Mouse (Mus musculus) heart, postnatal 25 days (tissue): ENCODE results near the gene Gm49711. TPM values are rescaled to one million over a fixed set of nuclear protein-coding genes. Genes with fewer than 3 reads are reported as not detected.

Source experiments
- DNase-seq: peaks from one replicate; pipeline ENCODE4 v3.0.0; 2022; ENCODE audit warnings: low spot score
- intact Hi-C: fragments of 180-260 bp; cut with DNase I; formaldehyde crosslinking; loops from one replicate; pipeline ENCODE4 v1.15.1; 2025
- total RNA-seq, 2 experiments: library from RNA; stranded (reverse); gene quantifications; 2 replicates each; pipeline ENCODE4 v1.2.3; 2021

The Gm49711 gene
- not detected for total RNA-seq

GRCm38 (mm10) chr16:92057852-92058643 lies at the start of gene Gm49711, which contains the start of the genes Mrps6 and Slc5a3:
Gene Gm49711, plus strand, starts transcription at chr16:92058316.
Gene Mrps6, plus strand, starts transcription at chr16:92058270.
Gene Slc5a3, plus strand, starts transcription at chr16:92058322.
- intact Hi-C loops: loop anchor here (2.0 to 5.0 kb wide), 3 partner anchors 49 to 229 kb away; no protein-coding TSS in a partner anchor
- peak; percentile 76 for DNase-seq

GRCm38 (mm10) chr16:92009586-92009985 lies 48.5 kb upstream of the Gm49711 start:
- intact Hi-C loops: no loop called here
- no peak for DNase-seq

- intact Hi-C loops: no loop called here
Measured at GRCm38 (mm10) chr16:92016792-92017191, 41.3 kb upstream of the Gm49711 start.

GRCm38 (mm10) chr16:92019141-92020118 lies 38.7 kb upstream of the Gm49711 start:
- peak; percentile 16 for DNase-seq
- intact Hi-C loops: no loop called here

More at GRCm38 (mm10) chr16:92016792-92017191, 41.3 kb upstream of the Gm49711 start:
- no peak for DNase-seq

- intact Hi-C loops: no loop called here
- no peak for DNase-seq
Measured at GRCm38 (mm10) chr16:92021656-92022400, 36.3 kb upstream of the Gm49711 start.

GRCm38 (mm10) chr16:92022494-92023283 lies 35.4 kb upstream of the Gm49711 start:
- no peak for DNase-seq
- intact Hi-C loops: no loop called here

GRCm38 (mm10) chr16:92033286-92033685 lies 24.8 kb upstream of the Gm49711 start:
- no peak for DNase-seq
- intact Hi-C loops: no loop called here

GRCm38 (mm10) chr16:92034676-92035075 lies 23.4 kb upstream of the Gm49711 start:
- DNase-seq: no peak
- intact Hi-C loops: no loop called here

GRCm38 (mm10) chr16:92036701-92037100 lies 21.4 kb upstream of the Gm49711 start:
- intact Hi-C loops: no loop called here
- no peak for DNase-seq

GRCm38 (mm10) chr16:92037891-92038607 lies 20.1 kb upstream of the Gm49711 start:
- intact Hi-C loops: no loop called here
- no peak for DNase-seq

- no peak for DNase-seq
- intact Hi-C loops: no loop called here
Measured at GRCm38 (mm10) chr16:92039421-92039820, 18.7 kb upstream of the Gm49711 start.

- intact Hi-C loops: no loop called here
- DNase-seq: no peak
Measured at GRCm38 (mm10) chr16:92039966-92040365, 18.1 kb upstream of the Gm49711 start.

GRCm38 (mm10) chr16:92051777-92052310 lies 6.3 kb upstream of the Gm49711 start:
- DNase-seq: no peak
- intact Hi-C loops: no loop called here

GRCm38 (mm10) chr16:92052569-92052968 lies 5.5 kb upstream of the Gm49711 start:
- DNase-seq: no peak
- intact Hi-C loops: no loop called here

GRCm38 (mm10) chr16:92056711-92057110 lies 1.4 kb upstream of the Gm49711 start:
- intact Hi-C loops: loop anchor here (5.0 kb wide), 2 partner anchors 51 to 231 kb away; no protein-coding TSS in a partner anchor
- DNase-seq: no peak

GRCm38 (mm10) chr16:92057456-92057851 lies 662 bp upstream of the Gm49711 start:
- no peak for DNase-seq
- intact Hi-C loops: loop anchor here (5.0 kb wide), 2 partner anchors 50 to 230 kb away; no protein-coding TSS in a partner anchor

- intact Hi-C loops: loop anchor here (2.0 to 5.0 kb wide), 3 partner anchors 48 to 228 kb away; no protein-coding TSS in a partner anchor
- DNase-seq: no peak
Measured at GRCm38 (mm10) chr16:92058644-92059620, 816 bp downstream of the Gm49711 start.
